Mouse (Mus musculus): ENCODE measurements around the gene 1600015I10Rik.
"Not testable (repeated sequence)": the region's sequence is repeated elsewhere in the genome, so short reads cannot be mapped to it uniquely, and the experiment has no call there.

Gene 1600015I10Rik

DNA sequence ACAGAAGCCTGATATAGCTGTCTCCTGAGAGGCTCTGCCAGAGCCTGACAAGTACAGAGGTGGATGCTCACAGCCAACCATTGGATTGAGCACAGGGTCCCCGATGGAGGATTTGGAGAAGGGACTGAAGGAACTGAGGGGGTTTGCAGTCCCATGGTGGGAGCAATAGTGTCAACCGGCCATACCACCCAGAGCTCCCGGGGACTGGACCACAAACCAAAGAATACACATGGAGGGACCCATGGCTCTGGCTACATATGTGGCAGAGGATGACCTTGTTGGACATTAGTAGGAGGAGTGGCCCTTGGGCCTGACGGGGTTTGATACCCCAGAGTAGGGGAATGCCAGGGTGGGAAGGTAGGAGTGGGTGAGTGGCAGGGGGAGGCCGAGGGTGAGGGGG, 37.0 kb downstream of the 1600015I10Rik start:
- not testable (repeated sequence) for DNase-seq (ENCODE audit: low read depth, low spot score)

DNA sequence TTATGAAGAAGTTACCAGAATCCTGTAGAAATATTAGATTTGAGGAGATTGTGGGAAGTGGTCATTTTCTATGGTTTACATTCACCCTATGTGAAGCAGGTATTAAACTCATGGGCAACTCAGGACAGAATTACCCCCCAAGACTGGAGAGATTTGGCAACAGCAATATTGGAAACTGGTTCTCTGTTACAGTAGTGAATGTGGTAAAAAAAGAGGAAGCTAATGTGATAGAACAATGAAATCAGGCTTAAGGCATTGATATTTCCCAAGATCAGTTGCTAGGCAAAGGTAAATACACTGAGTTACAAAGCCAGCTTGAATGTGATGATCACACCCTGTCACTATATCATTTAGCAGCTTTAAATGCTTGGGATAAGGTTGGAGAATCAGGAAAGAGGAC, 38.2 kb downstream of the 1600015I10Rik start:
- DNase-seq (ENCODE audit: low read depth, low spot score) = no peak

GRCm38 (mm10) chr6:48974663-48975062, 45.0 kb downstream of the 1600015I10Rik start, which contains the start of gene Doxl2:
Gene Doxl2, plus strand, starts transcription at chr6:48974963.
- DNase-seq (ENCODE audit: low read depth, low spot score) = no peak

GRCm38 (mm10) chr6:48979616-48980015, 49.9 kb downstream of the 1600015I10Rik start:
- DNase-seq (ENCODE audit: low read depth, low spot score) = no peak

- DNase-seq (ENCODE audit: low read depth, low spot score) = no peak
These were observed 52.6 kb downstream of the 1600015I10Rik start for GRCm38 (mm10) chr6:48982305-48982704.

Measured in CD4-positive helper T cell, adult 2 months (primary cell).